19 mouse cellular contexts compared by ENCODE assay signal in genomic region chr6:116037281-116037831, GRCm38 (mm10). TPM values are rescaled to one million over a fixed set of nuclear protein-coding genes. Genes with fewer than 3 reads are reported as not detected.
DNase-seq lines count a peak whose midpoint lies in the region; ATAC-seq and TF ChIP-seq lines count a peak whose summit lies in the region.
"Had no signal": no experiment of that assay in that cellular context is flagged by ENCODE, and none has a peak within 500 bp of the region (broad histone marks: within the 10 kb centered on the region; RNA-seq: fewer than 3 reads in every experiment).

No protein-coding gene starts in this region.

- no peak for DNase-seq in cerebellum, postnatal 10 days
- no peak for DNase-seq in layer of hippocampus, adult 2 months (ENCODE audit: low spot score in 2 of 2)
- no peak for DNase-seq in layer of hippocampus, adult 9-11 months
- peak; percentile 20 for DNase-seq in adrenal gland, postnatal 14 days
- DNase-seq in urinary bladder, postnatal 25 days (ENCODE audit: low spot score), result no peak
- no peak for DNase-seq in thymus, postnatal 0 days (ENCODE audit: low spot score)
- DNase-seq: B cell, adult 2 months; cerebellum, postnatal 25 days; kidney, postnatal 14 days; spleen, adult 18-20 months had no signal

- H3K4me3 ChIP-seq in layer of hippocampus, adult 2 months, result no peak overlapping the region
- H3K4me3 ChIP-seq: embryonic facial prominence, embryonic 13.5 days; forebrain, embryonic 12.5 days; heart, embryonic 13.5 days; limb, embryonic 12.5 days; midbrain, embryonic 12.5 days; neural tube, embryonic 12.5 days had no signal

- peak; percentile 74 for ATAC-seq in cerebellum, adult (ENCODE audit: insufficient number of reproducible peaks, low FRiP score, low TSS enrichment)
- ATAC-seq in megakaryocyte progenitor cell, adult 5-6 weeks (replicated peaks; ENCODE audit: poor library complexity), result 0 out of 2 replicates have a peak, but pooled peaks have one; percentile 18
- ATAC-seq: lung, postnatal 0 days had no signal

- H3K27ac ChIP-seq in layer of hippocampus, adult 2 months, result peak overlapping the region; percentile 71
- H3K27ac ChIP-seq: embryonic facial prominence, embryonic 13.5 days; forebrain, embryonic 12.5 days; heart, embryonic 13.5 days; limb, embryonic 12.5 days; midbrain, embryonic 12.5 days; neural tube, embryonic 12.5 days had no signal

- no peak for TF ChIP-seq CTCF in layer of hippocampus, adult 2 months (conservative IDR thresholded peaks at IDR 0.05)

RNA-seq across cellular contexts. Expression of gene Plxnd1, which starts 42.6 kb away (rescaled TPM):
- total RNA-seq in layer of hippocampus, adult 2 months (2021), result 10 to 100 TPM; 16.6 to 24.4 TPM
- 154 and 173 TPM in 2 replicates for total RNA-seq in adrenal gland, postnatal 14 days (2021)
- total RNA-seq in megakaryocyte progenitor cell, adult 5-6 weeks (2015), result 51.5 and 70.9 TPM in 2 replicates
- 33.9 and 43.9 TPM in 2 replicates for total RNA-seq in megakaryocyte progenitor cell, adult 5-6 weeks (2017)
- polyA plus RNA-seq in thymus, postnatal 0 days (2015; fragmentation: Nextera tagmentation; extraction: Ambion mirVana), result 45.4 and 47.4 TPM in 2 replicates
